Mouse (Mus musculus): ENCODE data around the gene Grhl3. TPM values are rescaled to one million over a fixed set of nuclear protein-coding genes. Genes with fewer than 3 reads are reported as not detected.

Gene Grhl3
- polyA plus RNA-seq, 1 experiment from 2014 or later = not detected

GRCm38 (mm10) chr4:135575365-135576140 lies 2.1 kb upstream of the Grhl3 start:
- DNase-seq (ENCODE audit: low read depth, low spot score) (peak; percentile 39), ATAC-seq (no peak)
- no peak for TF ChIP-seq CTCF (IDR thresholded peaks at IDR 0.05)
- in situ Hi-C loops (cut with MboI; ENCODE audit: low pct_unique_long_range_greater_than_20kb) = loop anchor here (5.0 kb wide), 1 partner anchor 92 kb away; no protein-coding TSS in a partner anchor
- ChIA-PET POLR2A (no interaction called here), CTCF (interaction anchor here (0.8 to 1.2 kb wide), 2 partner anchors 59 to 83 kb away, joined by 3 to 6 read pairs; no protein-coding TSS in a partner anchor)
- H3K27me3 ChIP-seq = no peaks in the 10 kb centered on the region

- in situ Hi-C loops (cut with MboI; ENCODE audit: low pct_unique_long_range_greater_than_20kb) = no loop called here
- H3K27me3 ChIP-seq = no peaks in the 10 kb centered on the region
- no peak for TF ChIP-seq CTCF (IDR thresholded peaks at IDR 0.05)
- CTCF ChIA-PET = interaction anchor here (1.7 kb wide), 1 partner anchor 55 kb away, joined by 4 read pairs; no protein-coding TSS in a partner anchor
- ATAC-seq (no peak), DNase-seq (ENCODE audit: low read depth, low spot score) (no peak)
- POLR2A ChIA-PET = no interaction called here
Observed at GRCm38 (mm10) chr4:135572276-135572675, 1.2 kb downstream of the Grhl3 start.

- in situ Hi-C loops (cut with MboI; ENCODE audit: low pct_unique_long_range_greater_than_20kb) = no loop called here
- CTCF ChIA-PET = interaction anchor here (1.6 kb wide), 1 partner anchor 96 kb away, joined by 3 read pairs; no protein-coding TSS in a partner anchor
- H3K27me3 ChIP-seq = no peaks in the 10 kb centered on the region
- DNase-seq (ENCODE audit: low read depth, low spot score) (no peak), ATAC-seq (no peak)
- no peak for TF ChIP-seq CTCF (IDR thresholded peaks at IDR 0.05)
- POLR2A ChIA-PET = interaction anchor here (1.3 kb wide), 1 partner anchor 50 kb away, joined by 3 read pairs; no protein-coding TSS in a partner anchor
Observed at GRCm38 (mm10) chr4:135571037-135571550, 2.3 kb downstream of the Grhl3 start.

- in situ Hi-C loops (cut with MboI; ENCODE audit: low pct_unique_long_range_greater_than_20kb) = no loop called here
- CTCF ChIA-PET = interaction anchor here (1.6 kb wide), 1 partner anchor 96 kb away, joined by 3 read pairs; no protein-coding TSS in a partner anchor
- H3K27me3 ChIP-seq = no peaks in the 10 kb centered on the region
- no peak for ATAC-seq
- DNase-seq (ENCODE audit: low read depth, low spot score) = peak; percentile 55
- TF ChIP-seq CTCF (IDR thresholded peaks at IDR 0.05) = no peak
- POLR2A ChIA-PET = interaction anchor here (1.3 kb wide), 1 partner anchor 49 kb away, joined by 3 read pairs; no protein-coding TSS in a partner anchor
Observed at GRCm38 (mm10) chr4:135570152-135571036, 3.0 kb downstream of the Grhl3 start.

DNA sequence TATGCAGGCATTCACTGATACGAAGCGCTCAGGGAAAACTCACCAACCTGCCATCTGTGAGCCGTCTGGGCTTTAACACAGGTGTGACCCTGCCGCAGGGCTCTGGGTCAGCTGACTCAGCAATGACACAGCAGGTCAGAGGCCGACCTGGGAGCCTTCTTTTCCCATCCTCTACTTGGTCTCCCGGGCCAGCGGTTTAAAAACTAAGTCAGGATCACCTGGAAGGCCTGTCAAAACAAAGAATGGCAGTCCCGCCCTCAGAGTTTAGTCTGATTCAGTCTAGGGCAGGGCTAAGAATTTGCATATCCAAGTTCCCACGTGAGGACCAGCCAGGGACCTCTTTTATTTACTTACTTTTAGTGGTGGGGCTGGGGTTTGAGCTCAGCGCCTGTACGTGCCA lies 4.2 kb downstream of the Grhl3 start:
- no peak for TF ChIP-seq CTCF (IDR thresholded peaks at IDR 0.05)
- H3K27me3 ChIP-seq = no peaks in the 10 kb centered on the region
- in situ Hi-C loops (cut with MboI; ENCODE audit: low pct_unique_long_range_greater_than_20kb) = loop anchor here (5.0 kb wide), 1 partner anchor 42 kb away; no protein-coding TSS in a partner anchor
- ChIA-PET POLR2A (no interaction called here), CTCF (no interaction called here)
- no peak for ATAC-seq
- DNase-seq (ENCODE audit: low read depth, low spot score) = no peak

DNA sequence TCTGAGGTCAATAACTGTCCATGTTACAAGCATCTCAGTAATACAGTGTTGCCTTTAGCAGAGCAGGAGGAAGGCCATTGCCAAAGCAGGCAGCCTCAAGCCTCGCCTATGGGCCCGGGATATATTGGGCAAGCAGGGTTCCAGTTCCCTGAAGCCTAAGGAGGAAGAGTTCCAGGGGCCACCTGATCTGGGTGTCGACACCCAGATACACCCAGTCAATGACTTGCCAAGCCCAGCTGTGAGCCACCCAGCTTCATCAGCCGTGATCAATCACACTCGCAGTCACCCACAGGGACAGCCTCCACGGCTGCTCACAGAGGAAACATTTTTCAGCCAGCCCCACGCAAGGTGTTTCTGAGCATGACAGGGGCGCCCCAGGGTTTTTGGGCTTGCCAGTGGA lies 5.9 kb downstream of the Grhl3 start:
- no peak for TF ChIP-seq CTCF (IDR thresholded peaks at IDR 0.05)
- ATAC-seq (no peak), DNase-seq (ENCODE audit: low read depth, low spot score) (no peak)
- in situ Hi-C loops (cut with MboI; ENCODE audit: low pct_unique_long_range_greater_than_20kb) = loop anchor here (5.0 kb wide), 1 partner anchor 40 kb away; no protein-coding TSS in a partner anchor
- H3K27me3 ChIP-seq = no peaks in the 10 kb centered on the region
- CTCF ChIA-PET = interaction anchor here (1.2 kb wide), 1 partner anchor 28 kb away, joined by 3 read pairs; no protein-coding TSS in a partner anchor
- POLR2A ChIA-PET = no interaction called here

GRCm38 (mm10) chr4:135567042-135567441 lies 6.4 kb downstream of the Grhl3 start:
- CTCF ChIA-PET = interaction anchor here (1.2 kb wide), 1 partner anchor 27 kb away, joined by 3 read pairs; no protein-coding TSS in a partner anchor
- ATAC-seq (no peak), DNase-seq (ENCODE audit: low read depth, low spot score) (no peak)
- TF ChIP-seq CTCF (IDR thresholded peaks at IDR 0.05) = no peak
- in situ Hi-C loops (cut with MboI; ENCODE audit: low pct_unique_long_range_greater_than_20kb) = loop anchor here (5.0 kb wide), 1 partner anchor 40 kb away; no protein-coding TSS in a partner anchor
- H3K27me3 ChIP-seq = no peaks in the 10 kb centered on the region
- POLR2A ChIA-PET = no interaction called here

GRCm38 (mm10) chr4:135565400-135565799 lies 8.0 kb downstream of the Grhl3 start:
- CTCF ChIA-PET = no interaction called here
- DNase-seq (ENCODE audit: low read depth, low spot score) = no peak
- no peaks in the 10 kb centered on the region for H3K27me3 ChIP-seq
- POLR2A ChIA-PET = interaction anchor here (1.5 kb wide), 1 partner anchor 11 kb away, joined by 5 read pairs; no protein-coding TSS in a partner anchor
- ATAC-seq = no peak
- TF ChIP-seq CTCF (IDR thresholded peaks at IDR 0.05) = no peak
- in situ Hi-C loops (cut with MboI; ENCODE audit: low pct_unique_long_range_greater_than_20kb) = loop anchor here (5.0 kb wide), 1 partner anchor 38 kb away; no protein-coding TSS in a partner anchor

GRCm38 (mm10) chr4:135563794-135564193 lies 9.6 kb downstream of the Grhl3 start:
- no peak for DNase-seq (ENCODE audit: low read depth, low spot score)
- no peak for TF ChIP-seq CTCF (IDR thresholded peaks at IDR 0.05)
- in situ Hi-C loops (cut with MboI; ENCODE audit: low pct_unique_long_range_greater_than_20kb) = no loop called here
- ATAC-seq = no peak
- POLR2A ChIA-PET = no interaction called here
- H3K27me3 ChIP-seq = no peaks in the 10 kb centered on the region
- CTCF ChIA-PET = no interaction called here

DNA sequence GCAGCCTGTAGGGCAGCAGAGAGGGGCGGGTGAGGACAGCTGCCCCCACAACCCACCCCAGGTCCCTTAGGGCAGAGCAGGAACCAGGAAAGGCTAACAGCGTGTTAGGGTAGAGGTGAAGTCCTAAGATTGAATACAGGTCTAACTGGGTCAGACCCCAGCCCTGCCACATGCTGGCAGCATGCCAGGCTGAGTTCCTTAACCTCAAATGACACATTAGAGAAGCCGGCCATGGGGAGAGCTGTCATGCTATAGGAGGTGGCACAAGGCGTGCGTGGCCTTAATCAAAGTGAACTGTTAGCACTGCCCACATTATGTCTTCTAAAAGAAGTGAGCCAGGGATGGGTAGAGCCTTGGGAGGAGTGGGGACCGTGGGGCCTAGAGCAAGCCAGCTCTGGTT lies 24.1 kb downstream of the Grhl3 start:
- in situ Hi-C loops (cut with MboI; ENCODE audit: low pct_unique_long_range_greater_than_20kb) = no loop called here
- POLR2A ChIA-PET = no interaction called here
- TF ChIP-seq CTCF (IDR thresholded peaks at IDR 0.05) = no peak
- DNase-seq (ENCODE audit: low read depth, low spot score) (no peak), ATAC-seq (no peak)
- peaks cover 4% of the 10 kb centered on the region for H3K27me3 ChIP-seq
- CTCF ChIA-PET = no interaction called here

All from Patski (cell line).